Mouse (Mus musculus): Measurements from ENCODE around the gene Asb16.
A peak's percentile ranks its signal among the peaks of the same experiment; 100 is the strongest.

The Asb16 gene

GRCm38 (mm10) chr11:102294416-102294815 lies 25.9 kb downstream of the Asb16 start:
- H3K36me3 ChIP-seq (ENCODE audit: insufficient read depth, low read length) = peaks cover 59% of the 10 kb centered on the region
- no peak for TF ChIP-seq CTCF (conservative IDR thresholded peaks at IDR 0.05; ENCODE audit: low read length)
- TF ChIP-seq POU5F1 (IDR thresholded peaks at IDR 0.05; ENCODE audit: borderline replicate concordance, low read length) = no peak
- no peak for TF ChIP-seq NANOG (IDR thresholded peaks at IDR 0.05; ENCODE audit: borderline replicate concordance, low read length)
- peak overlapping the region; percentile 92 for H3K4me3 ChIP-seq (replicated peaks; ENCODE audit: low read length)
- H3K27me3 ChIP-seq (ENCODE audit: insufficient read depth, low read length) = no peaks in the 10 kb centered on the region
- H3K9me3 ChIP-seq (ENCODE audit: low read length) = no peaks in the 10 kb centered on the region
- peaks cover 80% of the 10 kb centered on the region for H3K4me1 ChIP-seq (replicated peaks; ENCODE audit: low read depth, low read length)

- H3K9me3 ChIP-seq (ENCODE audit: low read length) = no peaks in the 10 kb centered on the region
- peaks cover 77% of the 10 kb centered on the region for H3K4me1 ChIP-seq (replicated peaks; ENCODE audit: low read depth, low read length)
- TF ChIP-seq POU5F1 (IDR thresholded peaks at IDR 0.05; ENCODE audit: borderline replicate concordance, low read length) (no peak), NANOG (IDR thresholded peaks at IDR 0.05; ENCODE audit: borderline replicate concordance, low read length) (no peak), CTCF (conservative IDR thresholded peaks at IDR 0.05; ENCODE audit: low read length) (no peak)
- H3K4me3 ChIP-seq (replicated peaks; ENCODE audit: low read length) = peak overlapping the region; percentile 92
- H3K27me3 ChIP-seq (ENCODE audit: insufficient read depth, low read length) = no peaks in the 10 kb centered on the region
- H3K36me3 ChIP-seq (ENCODE audit: insufficient read depth, low read length) = peaks cover 53% of the 10 kb centered on the region
Observed at GRCm38 (mm10) chr11:102294887-102295597, 26.5 kb downstream of the Asb16 start.

GRCm38 (mm10) chr11:102295598-102296471 lies 27.3 kb downstream of the Asb16 start:
- no peak for TF ChIP-seq NANOG (IDR thresholded peaks at IDR 0.05; ENCODE audit: borderline replicate concordance, low read length)
- TF ChIP-seq CTCF (conservative IDR thresholded peaks at IDR 0.05; ENCODE audit: low read length) = no peak
- no peak for TF ChIP-seq POU5F1 (IDR thresholded peaks at IDR 0.05; ENCODE audit: borderline replicate concordance, low read length)
- no peaks in the 10 kb centered on the region for H3K27me3 ChIP-seq (ENCODE audit: insufficient read depth, low read length)
- H3K4me1 ChIP-seq (replicated peaks; ENCODE audit: low read depth, low read length) = peaks cover 69% of the 10 kb centered on the region
- H3K9me3 ChIP-seq (ENCODE audit: low read length) = no peaks in the 10 kb centered on the region
- peaks cover 45% of the 10 kb centered on the region for H3K36me3 ChIP-seq (ENCODE audit: insufficient read depth, low read length)
- peak overlapping the region; percentile 92 for H3K4me3 ChIP-seq (replicated peaks; ENCODE audit: low read length)

GRCm38 (mm10) chr11:102296491-102297472 lies 28.2 kb downstream of the Asb16 start, which contains the start of gene Atxn7l3:
TSS of gene Atxn7l3 (minus strand) at chr11:102296631.
- Histone ChIP-seq H3K27me3 (ENCODE audit: insufficient read depth, low read length) (no peaks in the 10 kb centered on the region), H3K9me3 (ENCODE audit: low read length) (no peaks in the 10 kb centered on the region), H3K36me3 (ENCODE audit: insufficient read depth, low read length) (peaks cover 36% of the 10 kb centered on the region), H3K4me3 (replicated peaks; ENCODE audit: low read length) (peak within 1 kb of the TSS; percentile 92), H3K4me1 (replicated peaks; ENCODE audit: low read depth, low read length) (peaks cover 60% of the 10 kb centered on the region)
- no peak for TF ChIP-seq POU5F1 (IDR thresholded peaks at IDR 0.05; ENCODE audit: borderline replicate concordance, low read length)
- TF ChIP-seq CTCF (conservative IDR thresholded peaks at IDR 0.05; ENCODE audit: low read length) = no peak
- TF ChIP-seq NANOG (IDR thresholded peaks at IDR 0.05; ENCODE audit: borderline replicate concordance, low read length) = no peak

- peak overlapping the region; percentile 92 for H3K4me3 ChIP-seq (replicated peaks; ENCODE audit: low read length)
- no peaks in the 10 kb centered on the region for H3K27me3 ChIP-seq (ENCODE audit: insufficient read depth, low read length)
- peaks cover 25% of the 10 kb centered on the region for H3K36me3 ChIP-seq (ENCODE audit: insufficient read depth, low read length)
- peaks cover 53% of the 10 kb centered on the region for H3K4me1 ChIP-seq (replicated peaks; ENCODE audit: low read depth, low read length)
- H3K9me3 ChIP-seq (ENCODE audit: low read length) = no peaks in the 10 kb centered on the region
- TF ChIP-seq NANOG (IDR thresholded peaks at IDR 0.05; ENCODE audit: borderline replicate concordance, low read length) = no peak
- TF ChIP-seq POU5F1 (IDR thresholded peaks at IDR 0.05; ENCODE audit: borderline replicate concordance, low read length) = no peak; the same call in 1 of the 2 replicates
- TF ChIP-seq CTCF (conservative IDR thresholded peaks at IDR 0.05; ENCODE audit: low read length) = no peak
Observed at GRCm38 (mm10) chr11:102297577-102298556, 29.3 kb downstream of the Asb16 start.

- H3K4me3 ChIP-seq (replicated peaks; ENCODE audit: low read length) = no peak overlapping the region
- no peaks in the 10 kb centered on the region for H3K9me3 ChIP-seq (ENCODE audit: low read length)
- H3K4me1 ChIP-seq (replicated peaks; ENCODE audit: low read depth, low read length) = peaks cover 47% of the 10 kb centered on the region
- no peak for TF ChIP-seq POU5F1 (IDR thresholded peaks at IDR 0.05; ENCODE audit: borderline replicate concordance, low read length)
- TF ChIP-seq CTCF (conservative IDR thresholded peaks at IDR 0.05; ENCODE audit: low read length) = peak; percentile 98
- H3K27me3 ChIP-seq (ENCODE audit: insufficient read depth, low read length) = no peaks in the 10 kb centered on the region
- peaks cover 6% of the 10 kb centered on the region for H3K36me3 ChIP-seq (ENCODE audit: insufficient read depth, low read length)
Observed at GRCm38 (mm10) chr11:102299839-102300238, 31.3 kb downstream of the Asb16 start.

GRCm38 (mm10) chr11:102304141-102304540 lies 35.6 kb downstream of the Asb16 start:
- peaks cover 61% of the 10 kb centered on the region for H3K4me1 ChIP-seq (replicated peaks; ENCODE audit: low read depth, low read length)
- H3K36me3 ChIP-seq (ENCODE audit: insufficient read depth, low read length) = peaks cover 41% of the 10 kb centered on the region
- H3K4me3 ChIP-seq (replicated peaks; ENCODE audit: low read length) = no peak overlapping the region
- TF ChIP-seq CTCF (conservative IDR thresholded peaks at IDR 0.05; ENCODE audit: low read length) (no peak), NANOG (IDR thresholded peaks at IDR 0.05; ENCODE audit: borderline replicate concordance, low read length) (no peak), POU5F1 (IDR thresholded peaks at IDR 0.05; ENCODE audit: borderline replicate concordance, low read length) (no peak)
- no peaks in the 10 kb centered on the region for H3K27me3 ChIP-seq (ENCODE audit: insufficient read depth, low read length)
- no peaks in the 10 kb centered on the region for H3K9me3 ChIP-seq (ENCODE audit: low read length)

Data from E14TG2a.4 (cell line).